Mouse (Mus musculus) right cerebral cortex, postnatal 36 days (tissue): ENCODE measurements around the gene Snx29.

Source experiments
- DNase-seq, 2 experiments: peaks; one replicate each; pipeline ENCODE4 v3.0.0; 2022; ENCODE audit warnings: low spot score in 2 of 2, mixed read lengths in 1 of 2

Gene Snx29

DNA sequence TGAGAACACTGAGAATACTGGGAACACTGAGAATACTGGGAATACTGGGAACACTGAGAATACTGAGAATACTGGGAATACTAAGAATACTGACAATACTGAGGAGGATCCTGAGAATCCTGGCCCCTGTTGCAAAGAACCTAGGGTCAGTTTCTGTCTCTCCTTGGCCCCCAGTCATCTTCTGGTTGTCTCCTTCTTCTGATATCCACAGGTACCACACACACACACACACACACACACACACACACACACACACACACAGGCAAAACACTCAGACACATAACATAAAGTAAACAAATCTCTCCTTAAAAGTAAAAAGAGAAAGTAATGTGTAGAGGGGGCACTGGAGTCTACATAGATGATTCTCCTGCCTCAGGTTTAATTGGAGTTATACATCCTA is 365.1 kb downstream of the Snx29 start:
- DNase-seq = no peak

GRCm38 (mm10) chr16:11688281-11689005 is 365.7 kb downstream of the Snx29 start:
- no peak for DNase-seq

DNA sequence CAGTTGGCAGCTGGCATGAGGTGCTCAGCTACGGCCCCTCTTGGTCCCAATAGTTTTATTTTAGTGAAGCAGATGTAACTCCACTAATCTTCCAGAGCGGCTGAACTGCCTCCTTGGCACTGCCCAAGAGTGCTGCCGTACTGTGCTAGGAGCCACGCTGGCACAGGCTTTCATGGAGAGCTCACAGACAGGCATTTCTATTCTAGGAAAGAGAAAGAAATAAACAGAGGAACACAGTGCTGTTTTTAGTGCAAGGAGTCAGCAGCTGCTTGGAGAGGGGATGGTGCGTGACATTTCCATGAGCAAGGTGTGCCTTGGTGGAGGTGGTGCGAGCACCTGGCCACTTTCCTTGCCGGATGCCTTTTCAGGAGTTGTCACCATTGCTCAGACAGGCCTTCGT is 367.4 kb downstream of the Snx29 start:
- peak; percentile 19 to 39 for DNase-seq

DNA sequence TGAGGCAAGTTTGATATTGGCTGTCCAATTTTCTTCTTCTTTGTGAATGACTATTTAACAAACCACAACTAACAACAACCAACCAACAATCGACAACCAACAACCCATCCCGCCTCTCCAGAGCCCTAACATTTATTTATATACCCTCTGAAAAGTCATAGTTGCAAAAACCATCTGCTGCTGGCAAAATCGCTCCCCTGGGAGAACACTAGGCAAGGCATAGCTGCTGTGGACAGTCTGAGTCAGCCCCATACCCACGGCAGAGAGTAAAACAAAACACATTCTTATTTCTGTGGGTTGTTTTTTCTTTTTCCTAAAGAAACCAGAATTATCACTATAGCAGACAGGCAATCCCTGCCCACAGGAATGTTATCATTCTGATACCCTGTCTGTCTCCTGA is 368.0 kb downstream of the Snx29 start:
- no peak for DNase-seq

DNA sequence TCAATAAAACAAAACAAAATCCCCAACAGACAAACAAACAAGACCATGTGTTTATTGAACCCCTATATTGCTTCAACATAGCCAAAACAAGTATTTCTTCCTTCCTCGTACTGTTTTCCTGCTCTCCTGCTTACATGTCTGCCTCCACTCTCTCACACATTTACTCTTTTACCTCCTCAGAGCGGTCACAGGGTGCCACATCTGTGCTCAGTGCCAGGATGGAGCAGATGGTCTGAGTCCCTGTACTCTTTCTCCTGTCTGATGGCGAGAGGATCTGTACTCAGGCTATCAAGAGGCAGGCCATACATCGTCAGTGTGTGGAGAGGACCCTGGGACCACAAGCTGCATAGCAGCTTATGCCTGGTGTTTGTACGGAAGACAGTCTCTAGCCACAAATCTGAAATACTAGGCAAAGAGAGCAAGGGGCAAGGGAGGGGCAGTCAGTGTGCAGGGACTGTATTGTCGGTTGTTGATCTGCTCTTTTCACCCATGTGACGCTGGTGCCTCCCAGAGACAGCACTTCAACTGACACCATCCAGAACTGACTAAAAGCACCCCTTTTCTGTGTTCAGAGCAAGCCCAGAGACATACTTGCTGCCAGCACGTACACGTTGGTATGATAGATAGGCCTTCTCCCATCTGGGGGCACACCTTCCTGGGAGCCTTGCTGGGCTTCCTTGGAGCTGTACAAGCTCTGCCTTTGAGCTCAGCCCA is 368.9 kb downstream of the Snx29 start:
- DNase-seq = no peak

GRCm38 (mm10) chr16:11692744-11693143 is 370.0 kb downstream of the Snx29 start:
- no peak for DNase-seq

DNA sequence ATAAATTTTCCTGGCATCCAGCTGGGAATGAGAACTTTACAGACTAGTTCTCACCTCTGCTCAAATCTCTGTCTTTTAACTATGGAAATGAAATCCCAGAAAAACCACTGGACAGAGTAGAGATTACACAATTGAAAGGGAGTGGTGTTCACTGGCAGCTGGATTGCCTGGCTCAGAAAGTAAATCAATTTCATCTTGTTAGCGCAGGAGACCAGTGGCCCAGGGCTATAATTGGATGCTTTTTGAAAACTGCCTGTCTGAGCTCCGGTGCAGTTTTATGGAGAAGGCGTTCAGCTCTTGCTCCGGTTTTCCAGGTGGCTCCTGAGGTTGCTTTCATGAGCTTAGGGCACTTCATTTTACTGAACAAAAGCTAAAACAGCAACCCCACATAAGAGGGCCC is 371.7 kb downstream of the Snx29 start:
- DNase-seq = no peak

DNA sequence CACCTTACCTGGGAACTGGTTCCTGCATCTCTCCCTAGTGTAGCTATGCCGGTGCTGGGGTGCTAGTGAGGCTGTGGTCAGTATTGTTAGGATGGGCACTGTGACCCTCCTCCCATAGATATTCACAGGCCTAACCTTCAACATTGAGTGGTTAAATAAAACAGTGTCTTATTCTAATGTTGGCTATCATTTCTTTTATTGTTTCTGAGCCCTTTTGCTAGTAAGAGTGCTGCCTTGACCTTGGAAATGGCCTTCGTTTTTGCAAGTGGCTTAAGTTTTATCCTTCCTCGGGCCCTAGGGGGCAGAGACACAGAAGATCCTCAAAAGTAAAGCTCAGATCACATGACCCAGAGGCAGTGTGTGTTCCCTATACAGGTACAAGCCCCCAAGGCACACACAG is 374.1 kb downstream of the Snx29 start:
- no peak for DNase-seq

GRCm38 (mm10) chr16:11697710-11698357 is 375.1 kb downstream of the Snx29 start:
- DNase-seq = peak in 1 of 2 experiments; percentile 32

GRCm38 (mm10) chr16:11701579-11701978 is 378.9 kb downstream of the Snx29 start:
- DNase-seq = no peak

GRCm38 (mm10) chr16:11704096-11704495 is 381.4 kb downstream of the Snx29 start:
- no peak for DNase-seq

GRCm38 (mm10) chr16:11705456-11705855 is 382.7 kb downstream of the Snx29 start:
- DNase-seq = no peak

GRCm38 (mm10) chr16:11708097-11708496 is 385.4 kb downstream of the Snx29 start:
- DNase-seq = no peak

GRCm38 (mm10) chr16:11709382-11709781 is 386.7 kb downstream of the Snx29 start:
- no peak for DNase-seq

GRCm38 (mm10) chr16:11709999-11710667 is 387.4 kb downstream of the Snx29 start:
- DNase-seq = no peak

- DNase-seq = no peak
These were observed 390.7 kb downstream of the Snx29 start for GRCm38 (mm10) chr16:11713265-11713865.

- DNase-seq = no peak
These were observed 394.2 kb downstream of the Snx29 start for GRCm38 (mm10) chr16:11716932-11717331.

GRCm38 (mm10) chr16:11725901-11726300 is 403.2 kb downstream of the Snx29 start:
- no peak for DNase-seq

DNA sequence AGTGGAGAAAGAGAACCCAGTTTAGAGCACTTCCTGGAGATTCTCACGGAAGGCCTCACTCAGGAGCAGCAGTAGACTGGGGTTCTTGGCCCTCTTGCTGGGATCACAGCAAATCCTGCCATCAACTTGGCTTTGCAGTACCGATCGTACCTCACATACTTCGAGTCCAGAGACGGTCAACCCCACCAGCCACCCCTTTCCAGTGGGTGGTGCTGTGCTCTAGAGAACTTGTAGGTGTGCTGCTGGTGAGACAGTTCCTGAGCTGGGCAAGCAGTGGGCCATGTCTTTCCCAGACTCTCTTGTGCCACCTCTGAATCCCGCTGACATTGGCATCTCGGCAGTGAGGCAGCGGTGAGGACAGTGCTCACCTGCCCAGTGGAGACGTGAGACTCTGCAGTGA is 404.6 kb downstream of the Snx29 start:
- DNase-seq = no peak

- DNase-seq = no peak
These were observed 405.4 kb downstream of the Snx29 start for GRCm38 (mm10) chr16:11728131-11728530.

DNA sequence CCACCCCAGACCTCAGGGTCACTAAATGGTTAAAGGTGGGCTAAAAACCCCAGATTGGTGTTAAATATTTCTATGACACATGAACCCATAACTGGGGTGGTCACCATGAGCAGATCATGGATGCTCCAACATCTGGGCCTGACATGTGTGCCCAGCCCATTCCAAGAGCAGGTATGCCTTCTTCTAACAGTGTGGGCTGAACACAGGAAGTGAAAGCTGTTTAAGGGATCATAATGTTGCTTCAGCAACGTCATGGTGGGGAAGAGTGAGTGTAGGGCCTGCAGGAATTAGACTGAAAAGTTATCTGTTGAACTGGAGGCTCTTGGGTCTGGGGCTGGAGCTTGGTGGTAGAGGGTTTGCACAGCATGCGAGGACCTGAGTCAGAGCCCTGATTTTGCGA is 405.9 kb downstream of the Snx29 start:
- no peak for DNase-seq

- no peak for DNase-seq
These were observed 406.4 kb downstream of the Snx29 start for GRCm38 (mm10) chr16:11729111-11729510.
